Mouse (Mus musculus) small intestine, adult 2 months (tissue): ENCODE data around the gene Tcn2. TPM values are rescaled to one million over a fixed set of nuclear protein-coding genes. Genes with fewer than 3 reads are reported as not detected.

ENCODE experiments used
- H3K27ac ChIP-seq: fragments of 200-500 bp; 2 replicates; pipeline ENCODE4 v1.5.1; 2012; ENCODE audit warnings: low read depth, low read length, control low read depth, inconsistent platforms; ENCODE audit not compliant: insufficient read depth
- H3K27me3 ChIP-seq: fragments of 200-500 bp; 2 replicates; pipeline ENCODE4 v1.6.1; 2012; ENCODE audit warnings: mild to moderate bottlenecking, moderate library complexity, low read length, inconsistent platforms; ENCODE audit not compliant: control insufficient read depth, insufficient read depth
- H3K36me3 ChIP-seq: fragments of 200-500 bp; 2 replicates; pipeline ENCODE4 v1.6.1; 2012; ENCODE audit warnings: mild to moderate bottlenecking, low read length, control low read depth, inconsistent platforms; ENCODE audit not compliant: control insufficient read depth, insufficient read depth
- H3K4me1 ChIP-seq: fragments of 200-500 bp; 2 replicates; pipeline ENCODE4 v1.6.1; 2012; ENCODE audit warnings: low read length, inconsistent platforms, mixed read lengths; ENCODE audit not compliant: control insufficient read depth, insufficient read depth, insufficient read length
- H3K4me3 ChIP-seq: fragments of 200-500 bp; 2 replicates; pipeline ENCODE4 v1.5.1; 2012; ENCODE audit warnings: low read depth, mild to moderate bottlenecking, control low read depth, inconsistent platforms, low read length, moderate library complexity
- CTCF ChIP-seq: fragments of 200-500 bp; IDR thresholded peaks from 2 replicates; pipeline ENCODE4 v1.5.1; 2012; ENCODE audit warnings: low read depth, mild to moderate bottlenecking, control low read depth, inconsistent platforms, low read length, moderate library complexity, mixed read lengths; ENCODE audit not compliant: insufficient replicate concordance, insufficient read length; ENCODE audit errors: extremely low read depth
- POLR2A ChIP-seq: fragments of 200-500 bp; IDR thresholded peaks from 2 replicates; pipeline ENCODE4 v1.6.1; 2012; ENCODE audit warnings: low read depth, mild to moderate bottlenecking, control low read depth, inconsistent platforms, low read length, moderate library complexity
- WGBS: fragments of 180-500 bp; shearing (Covaris S2); methylation state at CpG from one replicate; pipeline ENCODE4 v1.1.7; 2018; 5-methylcytosine and 5-hydroxymethylcytosine counted together
- polyA plus RNA-seq: library from polyadenylated mRNA; depleted of rRNA; stranded (reverse); fragments of >200 nt; gene quantifications from 2 replicates; pipeline ENCODE4 v1.2.3, GENCODE M21; 2012; rRNA removed

The Tcn2 gene
- polyA plus RNA-seq, 1 experiment: 452 TPM

DNA sequence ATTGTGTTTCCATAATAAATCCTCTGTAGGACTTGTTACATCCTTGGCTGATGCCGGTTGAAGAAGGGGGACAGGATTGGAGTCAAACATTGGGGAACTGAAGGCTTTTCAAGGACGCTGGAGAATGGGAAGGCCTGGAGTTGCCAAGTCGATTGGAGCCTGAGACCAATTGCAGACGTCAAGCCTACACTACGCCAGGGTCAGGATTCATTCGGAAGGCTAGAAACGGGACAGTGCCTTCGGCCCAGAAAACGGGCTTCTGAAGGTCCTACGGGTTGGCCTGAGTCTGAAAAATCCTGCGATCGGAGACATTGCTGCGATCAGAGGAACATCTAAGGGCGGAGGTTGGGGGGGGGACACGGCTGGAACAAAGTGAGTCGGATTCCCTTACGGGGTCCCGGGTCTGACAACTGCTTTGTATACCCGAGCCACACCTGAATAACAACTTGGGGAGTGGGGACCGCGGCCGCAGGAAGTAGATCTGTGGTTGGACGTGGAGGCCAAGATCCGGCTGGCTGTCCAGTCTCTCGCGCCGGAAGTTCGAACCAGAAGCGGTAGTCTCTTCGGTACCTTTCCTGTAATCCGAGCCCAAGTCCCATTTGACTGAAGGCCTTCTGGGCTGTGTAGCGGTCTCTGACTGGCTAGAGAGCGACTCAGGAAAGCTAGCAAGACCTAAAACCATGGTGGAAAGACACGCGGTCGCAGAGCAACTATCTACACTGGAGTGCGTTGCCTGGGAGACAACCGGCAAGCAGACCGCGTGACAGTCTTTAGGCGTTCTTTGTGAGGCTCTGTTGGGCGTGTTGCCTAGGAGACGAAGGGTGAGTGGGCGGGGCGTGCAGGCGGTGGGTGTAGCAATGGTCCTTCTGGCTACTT is 37.3 kb downstream of the Tcn2 start, which contains the start of the genes 4921536K21Rik and Dusp18:
4921536K21Rik (minus strand) TSS at position 693 of the 876 bp plus-strand sequence.
Dusp18 (plus strand) TSS at position 835 of the 876 bp plus-strand sequence.
- no peaks in the 10 kb centered on the region for H3K27me3 ChIP-seq
- H3K4me3 ChIP-seq: peak within 1 kb of the TSS; percentile 60
- H3K4me1 ChIP-seq: no peaks in the 10 kb centered on the region
- 9% methylated on average over 46 of the region's 46 CpGs for WGBS
- H3K27ac ChIP-seq: peak within 1 kb of the TSS; percentile 72
- no peaks in the 10 kb centered on the region for H3K36me3 ChIP-seq
- TF ChIP-seq CTCF (no peak), POLR2A (0 out of 2 replicates have a peak, but pooled peaks have one; percentile 6)

DNA sequence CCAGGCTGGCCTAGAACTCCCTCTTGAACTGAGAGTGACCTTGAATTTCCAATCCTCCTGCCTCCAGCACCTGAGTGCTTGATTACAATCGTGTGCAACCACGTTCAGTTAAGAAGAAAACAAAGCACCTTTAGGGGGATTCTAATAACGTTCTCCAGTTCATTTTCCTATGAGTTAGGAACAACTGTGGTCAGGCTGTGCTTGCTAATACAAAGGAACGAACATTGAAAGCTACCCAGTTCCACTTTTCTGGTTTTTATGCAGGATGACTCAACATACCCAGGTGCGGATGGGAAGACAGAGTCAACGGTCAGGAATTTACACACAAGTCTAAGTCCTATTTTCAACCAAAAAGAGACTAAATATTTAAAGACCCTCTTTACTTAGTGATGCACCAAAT is 38.0 kb downstream of the Tcn2 start:
- Histone ChIP-seq H3K27ac (no peak overlapping the region), H3K4me1 (no peaks in the 10 kb centered on the region), H3K36me3 (no peaks in the 10 kb centered on the region), H3K27me3 (no peaks in the 10 kb centered on the region), H3K4me3 (no peak overlapping the region)
- WGBS: 81% methylated on average over 6 of the region's 6 CpGs
- TF ChIP-seq CTCF (no peak), POLR2A (no peak)

DNA sequence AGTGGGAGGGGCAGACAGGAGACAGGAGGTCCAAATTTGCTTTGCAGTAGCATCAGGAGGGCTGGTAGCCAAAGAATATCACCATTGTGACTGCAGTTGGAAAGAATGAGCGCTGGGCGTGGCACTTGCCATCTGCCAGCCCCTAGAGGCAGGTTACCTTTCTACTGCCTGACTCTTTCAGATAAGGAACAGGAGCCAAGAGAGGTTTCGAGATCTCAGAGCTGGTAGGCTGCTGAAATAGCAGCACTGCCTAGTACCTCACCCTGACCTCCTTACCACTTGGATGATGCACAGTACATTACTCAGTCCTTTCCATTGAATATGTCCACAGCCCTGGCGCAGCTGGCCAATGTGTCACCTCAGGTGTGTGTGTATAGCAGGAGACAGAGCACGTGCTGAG is 44.6 kb downstream of the Tcn2 start:
- Histone ChIP-seq H3K4me1 (no peaks in the 10 kb centered on the region), H3K4me3 (no peak overlapping the region), H3K27me3 (no peaks in the 10 kb centered on the region; the same call in 1 of the 2 replicates), H3K36me3 (no peaks in the 10 kb centered on the region), H3K27ac (no peak overlapping the region)
- TF ChIP-seq CTCF: no peak
- TF ChIP-seq POLR2A: no peak
- 25% methylated on average over 5 of the region's 5 CpGs for WGBS

DNA sequence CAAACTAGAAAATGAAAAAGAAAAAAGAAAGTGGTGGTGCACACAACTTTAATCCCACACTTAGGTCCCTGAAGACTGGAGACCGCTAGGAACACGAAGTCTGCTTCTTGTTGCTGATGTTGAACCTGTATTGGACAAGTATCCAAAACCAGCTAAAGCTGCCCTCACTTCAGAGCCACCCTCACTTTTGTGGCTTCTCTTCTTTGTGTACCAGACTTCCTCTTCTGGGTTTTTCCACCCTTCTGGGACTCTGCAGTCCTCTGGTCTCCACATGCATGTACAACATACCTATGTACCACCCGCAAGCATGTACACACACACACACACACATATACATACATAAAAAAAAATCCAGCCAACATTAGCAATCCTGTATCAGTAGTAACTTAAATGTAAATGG is 48.2 kb downstream of the Tcn2 start:
- Histone ChIP-seq H3K27ac (no peak overlapping the region), H3K4me3 (no peak overlapping the region), H3K27me3 (peaks cover 2% of the 10 kb centered on the region; the same call in 1 of the 2 replicates), H3K4me1 (no peaks in the 10 kb centered on the region), H3K36me3 (no peaks in the 10 kb centered on the region)
- 83% methylated on average over 3 of the region's 3 CpGs for WGBS
- TF ChIP-seq POLR2A (no peak), CTCF (no peak)

DNA sequence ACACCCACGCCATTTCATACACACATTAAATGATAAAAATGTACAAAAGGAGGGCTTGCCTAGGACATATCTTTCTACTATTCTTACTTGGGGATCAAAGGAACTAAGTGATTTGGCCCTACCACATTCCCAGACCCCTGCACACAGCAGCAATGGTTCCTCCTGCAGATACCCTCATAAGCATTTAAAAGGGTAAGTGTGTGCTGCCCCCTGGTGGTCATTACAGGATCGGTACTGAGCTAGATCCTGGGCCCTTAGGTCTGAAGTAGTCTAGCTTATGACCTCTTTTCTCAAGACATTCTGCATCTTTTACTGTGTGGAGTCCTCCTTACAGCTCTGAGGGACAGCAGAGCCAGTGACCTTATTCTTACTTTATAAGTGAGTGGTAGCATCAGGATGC is 52.1 kb downstream of the Tcn2 start:
- TF ChIP-seq CTCF (peak; percentile 59; the same call in 1 of the 2 replicates), POLR2A (no peak)
- Histone ChIP-seq H3K27ac (no peak overlapping the region), H3K4me1 (no peaks in the 10 kb centered on the region), H3K36me3 (no peaks in the 10 kb centered on the region), H3K27me3 (peaks cover 2% of the 10 kb centered on the region; the same call in 1 of the 2 replicates), H3K4me3 (no peak overlapping the region)
- 43% methylated on average over 2 of the region's 2 CpGs for WGBS

DNA sequence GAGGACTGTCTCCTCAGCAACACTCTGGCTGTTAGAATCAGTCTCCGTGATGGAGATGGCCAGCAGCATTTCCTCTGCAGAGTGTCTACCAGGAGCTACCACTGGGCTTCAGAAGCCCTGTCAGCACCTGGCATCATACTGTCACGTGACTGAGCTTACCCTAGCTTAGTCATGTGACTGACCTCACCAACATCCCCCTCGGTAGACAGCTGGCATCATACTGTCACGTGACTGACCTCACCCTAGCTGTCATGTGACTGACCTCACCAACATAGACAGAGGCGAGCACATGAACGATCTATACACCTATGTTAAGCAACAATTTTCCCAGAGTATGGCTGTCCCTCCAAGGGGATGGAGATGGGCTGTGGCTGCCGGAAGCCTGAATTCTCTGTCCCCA is 53.3 kb downstream of the Tcn2 start:
- H3K36me3 ChIP-seq: no peaks in the 10 kb centered on the region
- WGBS: 49% methylated on average over 7 of the region's 7 CpGs
- TF ChIP-seq CTCF (no peak), POLR2A (no peak)
- no peak overlapping the region for H3K27ac ChIP-seq
- H3K4me1 ChIP-seq: no peaks in the 10 kb centered on the region
- H3K27me3 ChIP-seq: peaks cover 2% of the 10 kb centered on the region; the same call in 1 of the 2 replicates
- no peak overlapping the region for H3K4me3 ChIP-seq

DNA sequence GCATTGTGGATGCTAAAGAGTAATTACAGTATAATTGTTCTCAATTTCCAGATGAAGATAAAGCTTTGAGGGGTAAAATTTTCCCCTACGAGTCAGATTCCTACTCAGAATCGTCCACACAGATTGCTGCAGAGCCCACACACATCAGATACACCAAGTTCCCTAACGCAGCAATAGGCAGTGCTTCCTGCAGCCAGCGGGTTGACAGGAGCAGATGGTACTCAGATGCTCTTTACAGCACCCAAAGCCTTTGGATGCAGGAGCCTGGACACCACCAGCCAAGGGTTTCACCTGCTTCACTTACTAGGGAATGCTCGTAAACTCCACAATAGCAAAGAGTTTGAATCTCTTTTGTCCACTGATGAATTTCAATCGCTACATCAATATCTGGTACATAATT is 55.5 kb downstream of the Tcn2 start:
- 83% methylated on average over 6 of the region's 6 CpGs for WGBS

More for the DNA sequence above, 55.5 kb downstream of the Tcn2 start:
- Histone ChIP-seq H3K27me3 (no peaks in the 10 kb centered on the region; the same call in 1 of the 2 replicates), H3K36me3 (no peaks in the 10 kb centered on the region), H3K27ac (no peak overlapping the region), H3K4me3 (no peak overlapping the region), H3K4me1 (no peaks in the 10 kb centered on the region)
- TF ChIP-seq CTCF: no peak
- TF ChIP-seq POLR2A: no peak

Other genes with a start within 250 kb of the Tcn2 start
- 0.11 and 0.52 TPM in 2 replicates for gene Osbp2, start 68.3 kb downstream of the Tcn2 start, polyA plus RNA-seq
- 0.06 TPM in 2 replicates for gene 4921536K21Rik, start 37.1 kb downstream of the Tcn2 start, polyA plus RNA-seq
- 1.4 and 2.4 TPM in 2 replicates for gene Dusp18, start 36.9 kb downstream of the Tcn2 start, polyA plus RNA-seq
- gene Slc35e4, start 17.5 kb downstream of the Tcn2 start, polyA plus RNA-seq: 4.7 and 6.5 TPM in 2 replicates
- 11.2 and 17.8 TPM in 2 replicates for gene Pes1, start 31.8 kb upstream of the Tcn2 start, polyA plus RNA-seq
- gene 4930556J24Rik, start 44.6 kb upstream of the Tcn2 start, polyA plus RNA-seq: 0.19 TPM in 1 of 2 replicates, not detected in the other
- gene Gal3st1, start 51.5 kb upstream of the Tcn2 start, polyA plus RNA-seq: 88.7 and 124 TPM in 2 replicates
- gene Sec14l4, start 99.3 kb upstream of the Tcn2 start, polyA plus RNA-seq: 0.05 and 0.42 TPM in 2 replicates
- gene Sec14l3, start 132.7 kb upstream of the Tcn2 start, polyA plus RNA-seq: not detected in 2 replicates
- gene Mtfp1, start 163.3 kb upstream of the Tcn2 start, polyA plus RNA-seq: 22.4 and 26.6 TPM in 2 replicates
- 23.7 and 84.2 TPM in 2 replicates for gene Sec14l2, start 191.3 kb upstream of the Tcn2 start, polyA plus RNA-seq
- 13.9 and 20.6 TPM in 2 replicates for gene Rnf215, start 203.0 kb upstream of the Tcn2 start, polyA plus RNA-seq
- 2.1 and 2.2 TPM in 2 replicates for gene Ccdc157, start 228.1 kb upstream of the Tcn2 start, polyA plus RNA-seq
- gene Sf3a1, start 228.2 kb upstream of the Tcn2 start, polyA plus RNA-seq: 13.9 and 24.7 TPM in 2 replicates